Mouse (Mus musculus): Measurements from ENCODE around the gene Gse1. TPM values are rescaled to one million over a fixed set of nuclear protein-coding genes. Genes with fewer than 3 reads are reported as not detected.
A peak's percentile ranks its signal among the peaks of the same experiment; 100 is the strongest.

Gse1 gene
- polyA plus RNA-seq, 1 experiment from 2014 or later: 12.2 TPM

- H3K4me2 ChIP-seq: no peak overlapping the region; the same call in 1 of the 2 replicates
- H3K27ac ChIP-seq (replicated peaks): peak overlapping the region; percentile 71
- no peaks in the 10 kb centered on the region for H3K9me3 ChIP-seq (replicated peaks)
- 0 out of 2 replicates have a peak overlapping the region, but pooled peaks have one; percentile 14 for H3K9ac ChIP-seq (replicated peaks)
- 16% methylated on average over 13 of the region's 13 CpGs for WGBS
- peaks cover 82% of the 10 kb centered on the region for H3K4me1 ChIP-seq
- no peak overlapping the region for H3K4me3 ChIP-seq (replicated peaks)
- no peaks in the 10 kb centered on the region for H3K36me3 ChIP-seq
- H3K27me3 ChIP-seq (replicated peaks): no peaks in the 10 kb centered on the region
- no peak for ATAC-seq (ENCODE audit: low FRiP score)
These were observed 116.3 kb downstream of the Gse1 start for GRCm38 (mm10) chr8:120344583-120344982.

DNA sequence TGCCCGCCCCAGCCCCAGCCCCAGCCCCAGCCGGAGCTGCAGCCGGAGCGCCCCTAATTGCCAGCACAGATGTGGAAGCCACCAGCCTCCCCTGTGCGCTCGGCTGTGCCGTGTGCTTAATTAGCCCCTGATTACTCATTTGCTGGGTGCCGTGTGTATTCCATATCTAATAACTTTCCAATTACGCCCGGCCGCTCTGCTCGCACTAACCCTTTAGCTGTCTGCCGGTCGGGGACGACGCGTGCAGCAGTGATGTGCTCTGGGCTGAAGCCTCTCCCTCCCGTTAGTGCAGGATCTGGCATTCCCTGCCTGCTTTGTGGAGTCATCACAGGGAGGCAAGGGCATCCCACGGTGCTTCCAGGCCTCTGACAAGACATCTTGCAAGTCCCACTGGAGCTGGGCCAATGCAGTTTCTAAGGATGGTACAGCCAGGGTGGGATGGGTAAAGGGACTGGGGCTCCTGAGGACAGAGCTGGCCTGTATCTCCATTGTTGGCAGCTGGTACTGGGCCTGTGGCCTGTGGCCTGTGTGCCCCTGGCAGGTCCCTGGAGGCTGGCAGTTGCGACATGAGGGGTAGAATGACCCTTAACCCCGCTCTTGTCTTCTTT is 119.6 kb downstream of the Gse1 start:
- Histone ChIP-seq H3K27ac (replicated peaks) (peak overlapping the region; percentile 80), H3K9ac (replicated peaks) (0 out of 2 replicates have a peak overlapping the region, but pooled peaks have one; percentile 10), H3K4me2 (peak overlapping the region; percentile 31), H3K4me1 (peaks cover 83% of the 10 kb centered on the region), H3K4me3 (replicated peaks) (no peak overlapping the region), H3K27me3 (replicated peaks) (no peaks in the 10 kb centered on the region), H3K36me3 (no peaks in the 10 kb centered on the region), H3K9me3 (replicated peaks) (no peaks in the 10 kb centered on the region)
- ATAC-seq (ENCODE audit: low FRiP score): peak; percentile 45
- WGBS: 30% methylated on average over 21 of the region's 21 CpGs

- no peak overlapping the region for H3K4me3 ChIP-seq (replicated peaks)
- peaks cover 83% of the 10 kb centered on the region for H3K4me1 ChIP-seq
- 0 out of 2 replicates have a peak overlapping the region, but pooled peaks have one; percentile 33 for H3K27ac ChIP-seq (replicated peaks)
- no peak for ATAC-seq (ENCODE audit: low FRiP score)
- H3K27me3 ChIP-seq (replicated peaks): no peaks in the 10 kb centered on the region
- 20% methylated on average over 11 of the region's 11 CpGs for WGBS
- H3K9ac ChIP-seq (replicated peaks): peak overlapping the region; percentile 30; the same call in 1 of the 2 replicates
- H3K4me2 ChIP-seq: no peak overlapping the region
- H3K36me3 ChIP-seq: no peaks in the 10 kb centered on the region
- no peaks in the 10 kb centered on the region for H3K9me3 ChIP-seq (replicated peaks)
These were observed 120.7 kb downstream of the Gse1 start for GRCm38 (mm10) chr8:120348922-120349321.

- Histone ChIP-seq H3K9me3 (replicated peaks) (no peaks in the 10 kb centered on the region), H3K4me3 (replicated peaks) (no peak overlapping the region), H3K4me1 (peaks cover 75% of the 10 kb centered on the region), H3K36me3 (no peaks in the 10 kb centered on the region), H3K4me2 (no peak overlapping the region), H3K9ac (replicated peaks) (0 out of 2 replicates have a peak overlapping the region, but pooled peaks have one; percentile 17), H3K27ac (replicated peaks) (no peak overlapping the region), H3K27me3 (replicated peaks) (no peaks in the 10 kb centered on the region)
- no peak for ATAC-seq (ENCODE audit: low FRiP score)
- WGBS: 59% methylated on average over 7 of the region's 7 CpGs
These were observed 123.2 kb downstream of the Gse1 start for GRCm38 (mm10) chr8:120351332-120352071.

GRCm38 (mm10) chr8:120352096-120352495 is 123.8 kb downstream of the Gse1 start:
- Histone ChIP-seq H3K36me3 (no peaks in the 10 kb centered on the region), H3K4me1 (peaks cover 69% of the 10 kb centered on the region), H3K27me3 (replicated peaks) (no peaks in the 10 kb centered on the region), H3K9ac (replicated peaks) (0 out of 2 replicates have a peak overlapping the region, but pooled peaks have one; percentile 17), H3K4me3 (replicated peaks) (no peak overlapping the region), H3K9me3 (replicated peaks) (no peaks in the 10 kb centered on the region), H3K27ac (replicated peaks) (no peak overlapping the region), H3K4me2 (no peak overlapping the region)
- WGBS: 18% methylated on average over 10 of the region's 10 CpGs
- no peak for ATAC-seq (ENCODE audit: low FRiP score)

DNA sequence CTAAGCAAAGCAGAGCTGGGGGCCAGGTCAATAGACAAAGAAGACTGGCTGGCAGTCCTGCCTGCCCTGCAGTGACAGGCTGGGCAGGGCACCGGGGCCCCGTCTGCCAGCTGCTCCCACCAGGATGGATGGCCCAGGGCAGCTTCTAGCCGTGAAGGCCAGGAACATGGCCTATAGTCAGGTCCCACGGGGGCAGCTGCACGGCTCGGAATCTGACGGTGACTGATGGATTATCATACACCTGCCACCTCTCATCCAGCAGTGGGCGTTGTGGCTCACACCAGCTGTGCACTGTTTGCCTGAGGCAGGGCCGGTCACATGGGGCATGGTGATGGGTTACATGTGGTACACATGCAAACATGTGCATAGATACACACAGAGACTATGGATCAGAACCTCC is 127.8 kb downstream of the Gse1 start:
- no peak overlapping the region for H3K9ac ChIP-seq (replicated peaks)
- H3K9me3 ChIP-seq (replicated peaks): no peaks in the 10 kb centered on the region
- 18% methylated on average over 9 of the region's 9 CpGs for WGBS
- H3K4me1 ChIP-seq: peaks cover 64% of the 10 kb centered on the region
- H3K4me2 ChIP-seq: no peak overlapping the region
- H3K4me3 ChIP-seq (replicated peaks): no peak overlapping the region
- no peaks in the 10 kb centered on the region for H3K27me3 ChIP-seq (replicated peaks)
- no peak for ATAC-seq (ENCODE audit: low FRiP score)
- no peak overlapping the region for H3K27ac ChIP-seq (replicated peaks)
- H3K36me3 ChIP-seq: no peaks in the 10 kb centered on the region

GRCm38 (mm10) chr8:120357504-120357903 is 129.2 kb downstream of the Gse1 start:
- 56% methylated on average over 6 of the region's 6 CpGs for WGBS
- H3K4me2 ChIP-seq: no peak overlapping the region

GRCm38 (mm10) chr8:120361301-120361700 is 133.0 kb downstream of the Gse1 start:
- WGBS: 51% methylated on average over 7 of the region's 8 CpGs
- H3K4me2 ChIP-seq: no peak overlapping the region
- peaks cover 42% of the 10 kb centered on the region for H3K4me1 ChIP-seq
- H3K36me3 ChIP-seq: no peaks in the 10 kb centered on the region
- H3K9ac ChIP-seq (replicated peaks): no peak overlapping the region
- H3K4me3 ChIP-seq (replicated peaks): no peak overlapping the region
- no peaks in the 10 kb centered on the region for H3K9me3 ChIP-seq (replicated peaks)
- no peak for ATAC-seq (ENCODE audit: low FRiP score)
- no peak overlapping the region for H3K27ac ChIP-seq (replicated peaks)
- no peaks in the 10 kb centered on the region for H3K27me3 ChIP-seq (replicated peaks)

More at GRCm38 (mm10) chr8:120357504-120357903, 129.2 kb downstream of the Gse1 start:
- Histone ChIP-seq H3K9ac (replicated peaks) (no peak overlapping the region), H3K27me3 (replicated peaks) (no peaks in the 10 kb centered on the region), H3K9me3 (replicated peaks) (no peaks in the 10 kb centered on the region), H3K4me3 (replicated peaks) (no peak overlapping the region), H3K4me1 (peaks cover 51% of the 10 kb centered on the region), H3K27ac (replicated peaks) (no peak overlapping the region), H3K36me3 (no peaks in the 10 kb centered on the region)
- no peak for ATAC-seq (ENCODE audit: low FRiP score)

GRCm38 (mm10) chr8:120363552-120364071 is 135.4 kb downstream of the Gse1 start:
- no peak overlapping the region for H3K4me2 ChIP-seq
- 71% methylated on average over 10 of the region's 10 CpGs for WGBS
- ATAC-seq (ENCODE audit: low FRiP score): no peak
- 0 out of 2 replicates have a peak overlapping the region, but pooled peaks have one; percentile 45 for H3K27ac ChIP-seq (replicated peaks)
- no peaks in the 10 kb centered on the region for H3K36me3 ChIP-seq
- no peaks in the 10 kb centered on the region for H3K27me3 ChIP-seq (replicated peaks)
- H3K4me1 ChIP-seq: peaks cover 42% of the 10 kb centered on the region
- H3K9ac ChIP-seq (replicated peaks): no peak overlapping the region
- H3K4me3 ChIP-seq (replicated peaks): no peak overlapping the region
- H3K9me3 ChIP-seq (replicated peaks): no peaks in the 10 kb centered on the region

GRCm38 (mm10) chr8:120364093-120364725 is 136.0 kb downstream of the Gse1 start:
- Histone ChIP-seq H3K9me3 (replicated peaks) (no peaks in the 10 kb centered on the region), H3K9ac (replicated peaks) (no peak overlapping the region), H3K27ac (replicated peaks) (0 out of 2 replicates have a peak overlapping the region, but pooled peaks have one; percentile 45), H3K4me2 (no peak overlapping the region), H3K4me3 (replicated peaks) (no peak overlapping the region), H3K27me3 (replicated peaks) (no peaks in the 10 kb centered on the region), H3K4me1 (peaks cover 45% of the 10 kb centered on the region), H3K36me3 (no peaks in the 10 kb centered on the region)
- 46% methylated on average over 7 of the region's 7 CpGs for WGBS
- no peak for ATAC-seq (ENCODE audit: low FRiP score)

- Histone ChIP-seq H3K9ac (replicated peaks) (no peak overlapping the region), H3K4me3 (replicated peaks) (no peak overlapping the region), H3K9me3 (replicated peaks) (no peaks in the 10 kb centered on the region), H3K4me1 (peaks cover 47% of the 10 kb centered on the region), H3K36me3 (no peaks in the 10 kb centered on the region), H3K27me3 (replicated peaks) (no peaks in the 10 kb centered on the region), H3K27ac (replicated peaks) (no peak overlapping the region), H3K4me2 (no peak overlapping the region)
- WGBS: 91% methylated on average over 6 of the region's 6 CpGs
- no peak for ATAC-seq (ENCODE audit: low FRiP score)
These were observed 138.6 kb downstream of the Gse1 start for GRCm38 (mm10) chr8:120366840-120367239.
